Mouse (Mus musculus): ENCODE results near the gene Kdm7a.
A peak's percentile ranks its signal among the peaks of the same experiment; 100 is the strongest.

- TF ChIP-seq POLR2A (IDR thresholded peaks at IDR 0.05; ENCODE audit: borderline replicate concordance, extremely low read depth, low read depth, low read length) (peak; percentile 54; the same call in 1 of the 2 replicates), CTCF (IDR thresholded peaks at IDR 0.05; ENCODE audit: insufficient read depth, low read length) (no peak)
Measured at GRCm38 (mm10) chr6:39117584-39118455, 88.8 kb downstream of the Kdm7a start, which contains the start of gene Parp12.
